Mouse (Mus musculus): Measurements from ENCODE around the gene Prickle2.

- TF ChIP-seq POLR2A (IDR thresholded peaks at IDR 0.05; ENCODE audit: borderline replicate concordance, extremely low read depth, low read depth, low read length) (no peak), CTCF (IDR thresholded peaks at IDR 0.05; ENCODE audit: insufficient read depth, low read length) (no peak)
These were observed 273.8 kb downstream of the Prickle2 start for GRCm38 (mm10) chr6:92432146-92432545.

All from lung, adult 2 months (tissue).